Mouse (Mus musculus) limb, embryonic 12.5 days (tissue): ENCODE data around the gene Vax1. TPM values are rescaled to one million over a fixed set of nuclear protein-coding genes. Genes with fewer than 3 reads are reported as not detected.

Experiments
- ATAC-seq: fragments of 200-750 bp; cut with Nextera tagmentation; 2 replicates; pipeline ENCODE4 v1.8.0; 2017; ENCODE audit warnings: low read depth, moderate TSS enrichment; ENCODE audit not compliant: insufficient number of reproducible peaks, insufficient read depth, low FRiP score, low TSS enrichment
- H3K27ac ChIP-seq: fragments of 300-500 bp; sonication (generic); 2 replicates; pipeline ENCODE4 v1.5.1; 2016; ENCODE audit warnings: mild to moderate bottlenecking, moderate library complexity
- H3K27me3 ChIP-seq: fragments of 300-500 bp; sonication (generic); 2 replicates; pipeline ENCODE4 v1.6.1; 2016; ENCODE audit warnings: mild to moderate bottlenecking, moderate library complexity
- H3K36me3 ChIP-seq: fragments of 300-500 bp; sonication (generic); 2 replicates; pipeline ENCODE4 v1.6.1; 2016; ENCODE audit warnings: mild to moderate bottlenecking, moderate library complexity
- H3K4me1 ChIP-seq: fragments of 300-500 bp; sonication (generic); replicated peaks from 2 replicates; pipeline ENCODE4 v1.6.1; 2016
- H3K4me2 ChIP-seq: fragments of 300-500 bp; sonication (generic); 2 replicates; pipeline ENCODE4 v1.6.1; 2016; ENCODE audit warnings: mild to moderate bottlenecking, moderate library complexity
- H3K4me3 ChIP-seq: fragments of 300-500 bp; sonication (generic); replicated peaks from 2 replicates; pipeline ENCODE4 v1.5.1; 2016; ENCODE audit warnings: mild to moderate bottlenecking
- H3K9ac ChIP-seq: fragments of 300-500 bp; sonication (generic); replicated peaks from 2 replicates; pipeline ENCODE4 v1.6.1; 2016; ENCODE audit warnings: mild to moderate bottlenecking, moderate library complexity
- H3K9me3 ChIP-seq: fragments of 300-500 bp; sonication (generic); 2 replicates; pipeline ENCODE4 v1.6.1; 2016; ENCODE audit warnings: mild to moderate bottlenecking, moderate library complexity
- WGBS: fragments of 180-500 bp; shearing (Covaris S2); methylation state at CpG from one replicate; pipeline ENCODE4 v1.1.7; 2016; 5-methylcytosine and 5-hydroxymethylcytosine counted together
- polyA plus RNA-seq: library from polyadenylated mRNA; unstranded; fragments of >200 nt; fragmentation: Nextera tagmentation; extraction: Ambion mirVana; gene quantifications from 2 replicates; pipeline ENCODE4 v1.2.1, GENCODE M21; 2016

Vax1 gene
- polyA plus RNA-seq, 1 experiment from 2014 or later = not detected

- peaks cover 4% of the 10 kb centered on the region for H3K4me1 ChIP-seq
- ATAC-seq = no peak
- no peak overlapping the region for H3K4me2 ChIP-seq
- H3K9me3 ChIP-seq = no peaks in the 10 kb centered on the region
- H3K27me3 ChIP-seq = no peaks in the 10 kb centered on the region
- no peak overlapping the region for H3K4me3 ChIP-seq
- no peaks in the 10 kb centered on the region for H3K36me3 ChIP-seq
- 49% methylated on average over 4 of the region's 4 CpGs for WGBS
- no peak overlapping the region for H3K9ac ChIP-seq
- H3K27ac ChIP-seq = no peak overlapping the region
These were observed 27.6 kb downstream of the Vax1 start for GRCm38 (mm10) chr19:59142206-59142605.

- Histone ChIP-seq H3K9ac (no peak overlapping the region), H3K4me1 (0 out of 2 replicates have a peak, but pooled peaks cover under 1% of the 10 kb centered on the region), H3K9me3 (no peaks in the 10 kb centered on the region), H3K27me3 (peaks cover 5% of the 10 kb centered on the region; the same call in 1 of the 2 replicates), H3K27ac (no peak overlapping the region), H3K4me3 (no peak overlapping the region), H3K36me3 (no peaks in the 10 kb centered on the region), H3K4me2 (no peak overlapping the region)
- WGBS = 70% methylated on average over 8 of the region's 8 CpGs
- no peak for ATAC-seq
These were observed 34.5 kb downstream of the Vax1 start for GRCm38 (mm10) chr19:59135387-59135786.

DNA sequence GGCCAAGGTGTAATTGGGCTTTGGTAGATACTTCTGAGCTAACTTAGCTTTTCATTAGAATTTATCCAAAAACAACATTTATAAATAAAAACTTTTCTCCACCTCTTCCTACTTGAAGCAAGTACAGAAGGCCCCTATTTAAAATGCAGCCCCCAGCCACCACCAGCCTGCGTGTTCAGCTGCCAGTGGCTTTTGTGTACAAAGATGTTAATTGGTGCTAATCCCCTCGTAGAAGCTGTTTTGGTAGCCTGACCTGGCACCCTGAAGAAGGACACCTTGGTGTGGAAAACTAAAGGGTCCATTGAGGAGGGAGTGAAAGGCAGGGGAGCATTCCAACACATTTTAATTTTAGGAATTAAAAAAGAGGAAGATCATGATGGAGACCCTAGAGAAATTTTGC is 34.9 kb downstream of the Vax1 start:
- Histone ChIP-seq H3K4me2 (no peak overlapping the region), H3K9ac (no peak overlapping the region), H3K4me1 (no peaks in the 10 kb centered on the region), H3K36me3 (no peaks in the 10 kb centered on the region), H3K9me3 (no peaks in the 10 kb centered on the region), H3K4me3 (no peak overlapping the region), H3K27me3 (peaks cover 5% of the 10 kb centered on the region; the same call in 1 of the 2 replicates), H3K27ac (no peak overlapping the region)
- WGBS = 21% methylated on average over 2 of the region's 2 CpGs
- ATAC-seq = no peak

DNA sequence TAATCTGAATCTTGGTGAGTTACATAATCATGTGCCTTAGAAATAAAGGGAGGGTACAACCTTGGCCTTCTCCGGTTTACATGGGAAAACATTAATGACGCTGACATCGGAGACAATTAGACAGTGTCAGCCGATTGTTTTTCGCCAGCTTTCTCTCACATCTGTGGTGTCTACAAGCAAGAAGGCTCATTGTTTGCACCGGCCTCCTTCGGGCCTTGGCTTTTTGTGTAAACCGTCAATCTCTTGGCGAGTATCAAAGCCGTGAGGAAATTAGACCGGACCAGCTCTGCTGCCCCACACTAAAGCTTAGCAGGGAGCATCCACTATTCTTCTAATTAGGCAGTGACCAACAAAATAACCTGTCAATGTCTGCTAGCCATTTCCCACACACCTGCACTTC is 36.7 kb downstream of the Vax1 start:
- Histone ChIP-seq H3K36me3 (no peaks in the 10 kb centered on the region), H3K9me3 (no peaks in the 10 kb centered on the region), H3K4me3 (no peak overlapping the region), H3K4me2 (no peak overlapping the region), H3K27ac (no peak overlapping the region), H3K27me3 (peaks cover 5% of the 10 kb centered on the region; the same call in 1 of the 2 replicates), H3K4me1 (no peaks in the 10 kb centered on the region), H3K9ac (no peak overlapping the region)
- no peak for ATAC-seq
- WGBS = 55% methylated on average over 11 of the region's 11 CpGs

DNA sequence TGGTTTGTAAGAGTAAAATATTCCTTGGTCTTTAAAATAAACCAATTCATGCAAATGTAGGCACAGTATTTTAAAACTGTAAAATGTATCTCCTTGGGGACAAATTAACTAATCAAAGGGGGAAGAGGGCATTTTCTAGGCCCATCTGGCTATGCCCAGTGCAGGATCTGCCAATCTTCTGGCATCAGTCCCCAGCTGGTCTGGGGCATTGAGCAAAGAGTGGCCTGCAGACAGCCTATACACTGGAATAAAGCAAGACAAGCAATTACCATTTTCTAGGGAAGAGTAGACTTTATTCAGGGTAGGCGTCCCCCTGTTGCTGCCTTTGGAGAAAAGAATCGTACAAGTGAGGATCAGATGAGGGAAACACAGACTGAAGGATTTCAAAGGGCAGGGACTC is 40.2 kb downstream of the Vax1 start:
- ATAC-seq = no peak
- no peaks in the 10 kb centered on the region for H3K9me3 ChIP-seq
- no peak overlapping the region for H3K9ac ChIP-seq
- H3K36me3 ChIP-seq = no peaks in the 10 kb centered on the region
- 77% methylated on average over 2 of the region's 2 CpGs for WGBS
- no peaks in the 10 kb centered on the region for H3K4me1 ChIP-seq
- H3K4me3 ChIP-seq = no peak overlapping the region
- peaks cover 5% of the 10 kb centered on the region; the same call in 1 of the 2 replicates for H3K27me3 ChIP-seq
- no peak overlapping the region for H3K27ac ChIP-seq
- no peak overlapping the region for H3K4me2 ChIP-seq

DNA sequence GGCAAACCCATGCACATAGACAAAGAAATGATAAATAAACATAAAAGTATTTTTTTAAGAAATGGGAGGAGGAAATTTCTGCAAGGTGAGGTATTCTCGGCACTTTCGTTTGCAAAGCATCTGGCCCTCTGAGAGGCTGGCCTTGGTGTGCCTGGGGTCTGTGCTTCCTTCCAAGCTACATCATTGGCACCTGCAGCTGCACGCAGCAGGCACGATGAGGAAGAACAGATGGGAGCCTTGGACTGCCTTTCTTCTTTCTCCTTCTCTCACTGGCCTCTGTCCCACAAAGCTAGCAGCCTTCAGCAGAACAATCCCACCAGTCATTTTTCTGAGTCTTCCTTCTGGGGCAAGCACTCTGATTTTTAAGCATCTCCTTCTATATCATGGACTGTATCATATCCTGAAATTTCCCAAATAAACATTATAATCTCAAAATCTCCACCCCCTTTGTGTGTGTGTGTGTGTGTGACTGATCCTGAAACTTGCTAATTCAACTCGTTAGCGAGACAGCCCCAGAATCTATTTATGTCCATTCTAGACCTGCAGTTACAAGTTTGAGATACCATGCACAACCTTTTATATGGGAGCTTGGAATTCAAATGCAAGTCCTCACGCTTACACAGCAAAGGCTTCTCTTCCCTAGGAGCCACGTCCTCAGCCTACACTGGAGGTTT is 41.2 kb downstream of the Vax1 start:
- H3K36me3 ChIP-seq = no peaks in the 10 kb centered on the region
- WGBS = 75% methylated on average over 8 of the region's 8 CpGs

GRCm38 (mm10) chr19:59127424-59127823 is 42.4 kb downstream of the Vax1 start:
- H3K4me2 ChIP-seq = no peak overlapping the region
- H3K9ac ChIP-seq = no peak overlapping the region
- ATAC-seq = no peak
- H3K36me3 ChIP-seq = no peaks in the 10 kb centered on the region
- H3K9me3 ChIP-seq = no peaks in the 10 kb centered on the region
- WGBS = 89% methylated on average over 3 of the region's 3 CpGs
- peaks cover 5% of the 10 kb centered on the region; the same call in 1 of the 2 replicates for H3K27me3 ChIP-seq
- no peaks in the 10 kb centered on the region for H3K4me1 ChIP-seq
- H3K27ac ChIP-seq = no peak overlapping the region
- no peak overlapping the region for H3K4me3 ChIP-seq

More for the DNA sequence above, 41.2 kb downstream of the Vax1 start:
- no peak overlapping the region for H3K4me3 ChIP-seq
- no peak overlapping the region for H3K27ac ChIP-seq
- peaks cover 5% of the 10 kb centered on the region; the same call in 1 of the 2 replicates for H3K27me3 ChIP-seq
- ATAC-seq = no peak
- H3K9ac ChIP-seq = no peak overlapping the region
- no peaks in the 10 kb centered on the region for H3K9me3 ChIP-seq
- no peaks in the 10 kb centered on the region for H3K4me1 ChIP-seq
- H3K4me2 ChIP-seq = no peak overlapping the region

Other genes starting within 250 kb of the Vax1 start
- gene Eno4, start 226.6 kb downstream of the Vax1 start, polyA plus RNA-seq = 0.46 and 0.90 TPM in 2 replicates
- gene Hspa12a, start 226.4 kb downstream of the Vax1 start, polyA plus RNA-seq = 4.8 and 5.1 TPM in 2 replicates
- gene Shtn1, start 94.0 kb downstream of the Vax1 start, polyA plus RNA-seq = 0.87 and 0.94 TPM in 2 replicates
- gene Kcnk18, start 49.2 kb upstream of the Vax1 start, polyA plus RNA-seq = not detected in 2 replicates
- gene Slc18a2, start 90.8 kb upstream of the Vax1 start, polyA plus RNA-seq = 7.4 and 8.1 TPM in 2 replicates
- 14.6 and 18.4 TPM in 2 replicates for gene Rps12-ps3, start 152.2 kb upstream of the Vax1 start, polyA plus RNA-seq
- gene Pdzd8, start 175.7 kb upstream of the Vax1 start, polyA plus RNA-seq = 16.8 and 18.1 TPM in 2 replicates